Mouse (Mus musculus): Measurements from ENCODE around the gene Tenm3.

Tenm3 gene

DNA sequence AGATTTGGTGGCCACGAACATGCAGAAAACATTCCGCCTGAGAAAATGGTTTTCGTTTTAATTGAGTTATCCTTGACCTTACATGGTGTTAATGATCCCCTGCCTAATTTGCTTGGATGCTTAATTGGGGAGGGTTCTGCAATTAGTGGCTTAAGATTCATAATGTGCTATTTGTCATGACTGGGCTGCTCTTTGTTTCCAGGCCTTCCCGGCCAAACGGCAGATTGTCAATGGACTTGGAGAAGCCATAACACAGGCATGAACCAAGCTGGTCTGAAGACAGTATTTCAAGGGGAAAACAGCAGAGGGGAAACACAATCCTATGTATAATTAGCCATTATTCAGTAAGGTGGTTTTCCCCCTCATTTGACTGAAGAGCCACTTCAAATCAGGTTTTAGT is 606.8 kb downstream of the Tenm3 start:
- DNase-seq, result no peak

- DNase-seq, result no peak
Observed at GRCm38 (mm10) chr8:48232927-48233326, 610.8 kb downstream of the Tenm3 start.

GRCm38 (mm10) chr8:48231882-48232281 is 611.9 kb downstream of the Tenm3 start:
- DNase-seq, result no peak

- no peak for DNase-seq
Observed at GRCm38 (mm10) chr8:48231389-48231788, 612.4 kb downstream of the Tenm3 start.

GRCm38 (mm10) chr8:48228676-48229075 is 615.1 kb downstream of the Tenm3 start:
- DNase-seq, result no peak

DNA sequence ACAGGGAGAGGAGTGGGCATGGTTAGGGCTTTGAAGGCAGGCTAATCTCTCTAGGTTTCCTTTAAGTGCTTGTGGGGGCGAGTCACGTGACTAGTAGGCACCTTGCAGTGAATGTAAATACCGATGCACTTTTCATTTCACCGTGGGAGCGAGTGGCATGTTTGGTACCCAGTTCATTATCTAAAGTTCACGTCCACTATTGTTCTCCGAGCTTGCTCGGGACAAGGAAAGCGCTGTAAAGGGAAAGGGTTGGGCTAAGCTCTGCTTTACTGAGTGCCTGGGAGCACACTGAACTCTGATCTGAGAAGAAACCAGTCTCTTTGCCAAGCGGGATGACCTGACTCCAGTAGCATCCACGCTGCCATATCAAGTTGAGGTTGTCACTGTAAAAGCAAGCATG is 619.0 kb downstream of the Tenm3 start:
- no peak for DNase-seq

DNA sequence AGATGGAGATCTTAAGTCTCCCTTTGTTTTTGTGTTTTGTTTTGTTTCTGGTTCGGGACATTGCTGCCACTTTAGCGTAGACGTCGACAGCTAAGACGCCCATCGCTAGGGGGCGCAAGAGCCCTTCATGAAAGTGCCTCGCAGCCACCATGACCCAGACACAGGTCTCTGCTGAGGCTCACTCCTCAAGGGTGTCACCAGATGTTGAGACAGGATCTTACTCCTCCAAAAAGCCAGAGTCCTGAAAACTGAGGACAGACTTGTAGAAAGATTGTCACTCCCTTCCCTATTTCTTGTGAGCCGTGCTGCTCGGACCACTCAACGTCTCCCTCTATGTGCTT is 621.4 kb downstream of the Tenm3 start:
- DNase-seq, result peak; percentile 61

DNA sequence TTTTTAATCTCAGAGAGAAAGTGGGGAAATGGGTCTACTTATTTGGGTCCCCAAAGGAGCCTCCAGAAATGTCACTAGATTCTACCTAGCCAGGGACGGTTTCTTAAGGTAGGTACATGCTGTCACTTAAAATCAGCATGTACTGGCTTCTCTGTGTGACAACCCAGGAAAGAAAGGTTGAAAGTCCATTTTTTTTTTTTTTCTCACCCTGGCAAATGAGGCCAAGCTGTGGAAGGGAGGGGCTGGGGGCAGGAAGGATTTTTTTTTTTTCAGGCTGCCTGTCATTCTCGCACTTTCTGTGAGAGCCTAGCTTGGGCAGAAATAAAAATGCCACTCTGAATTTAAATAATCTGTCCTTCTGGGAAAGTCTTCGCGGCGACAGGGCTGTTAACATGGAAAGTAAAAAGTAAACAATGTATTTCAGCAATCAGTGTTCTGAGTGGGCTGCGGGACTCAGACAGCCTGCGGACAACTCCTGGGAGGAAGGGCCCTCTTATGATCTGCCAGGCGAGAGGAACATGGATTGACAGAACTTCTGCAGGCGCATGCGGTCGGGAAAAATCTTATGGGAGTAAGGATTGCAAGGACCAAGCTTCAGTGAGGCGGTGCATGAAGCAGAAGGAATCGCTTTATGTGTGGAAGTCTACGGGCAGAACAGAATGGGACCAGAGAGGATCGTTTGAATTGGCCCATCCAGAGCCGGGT is 621.9 kb downstream of the Tenm3 start:
- DNase-seq, result no peak

DNA sequence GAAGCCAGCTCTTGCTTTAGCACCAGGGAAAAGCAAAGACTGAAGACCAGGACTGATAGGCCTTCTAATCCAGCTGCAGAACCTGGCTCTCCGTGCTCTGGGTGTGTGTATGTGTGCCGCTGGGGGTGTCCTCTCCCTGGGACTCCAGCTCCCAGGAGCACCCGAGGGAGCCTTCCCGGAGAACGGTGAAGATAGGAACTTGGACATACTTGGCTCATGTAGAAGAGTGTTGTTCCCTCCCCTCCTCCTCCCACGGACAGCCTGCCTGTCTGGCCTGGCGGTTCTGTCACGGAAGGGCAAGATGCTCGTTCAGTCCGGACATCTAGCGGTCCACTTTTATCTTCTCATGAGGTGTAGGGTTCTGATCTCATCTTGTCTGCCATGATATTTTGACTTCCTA is 622.4 kb downstream of the Tenm3 start:
- no peak for DNase-seq

GRCm38 (mm10) chr8:48220529-48221181 is 623.1 kb downstream of the Tenm3 start:
- no peak for DNase-seq

DNA sequence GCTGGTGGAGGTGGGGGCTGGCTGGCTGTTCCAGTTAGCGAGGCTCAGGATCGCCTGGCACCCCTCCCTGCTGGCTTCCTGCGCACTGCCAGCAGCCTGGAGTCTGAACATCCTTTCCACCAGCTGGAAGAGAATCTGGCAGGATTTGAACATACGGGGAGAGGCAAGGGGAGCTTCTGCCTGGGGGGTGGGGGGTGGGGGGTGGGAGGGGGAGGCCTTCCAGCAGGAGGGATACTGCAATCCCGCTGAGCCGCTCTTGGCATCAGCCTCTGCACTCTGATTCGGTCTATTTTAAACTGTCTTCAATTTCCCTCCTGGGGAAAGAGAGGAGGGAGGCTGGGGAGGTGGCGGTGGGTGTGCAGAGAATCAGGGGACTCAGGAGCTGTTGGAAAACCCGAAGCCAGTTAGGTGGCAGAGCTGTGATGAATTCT is 628.7 kb downstream of the Tenm3 start:
- no peak for DNase-seq

- no peak for DNase-seq
Observed at GRCm38 (mm10) chr8:48214386-48214785, 629.4 kb downstream of the Tenm3 start.

DNA sequence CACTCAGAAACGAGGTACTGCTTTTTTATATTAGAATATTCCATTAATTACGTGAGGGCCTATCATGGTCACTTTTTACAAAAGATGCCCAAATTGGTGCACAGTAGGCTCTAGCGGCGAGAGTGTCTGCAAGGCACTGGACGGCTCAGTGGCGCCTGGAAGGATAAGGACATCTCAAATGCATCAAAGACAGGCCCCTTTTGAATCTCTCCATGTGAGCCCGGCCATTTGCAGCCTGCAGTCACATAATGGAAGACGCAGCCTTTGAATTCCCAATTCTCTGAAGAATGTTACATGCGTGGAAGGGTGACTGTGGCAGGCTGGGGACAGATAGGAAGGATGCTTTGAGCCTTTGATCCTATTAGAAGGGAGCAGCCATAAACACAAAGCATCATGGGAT is 631.8 kb downstream of the Tenm3 start:
- DNase-seq, result no peak

- DNase-seq, result no peak
Observed at GRCm38 (mm10) chr8:48207567-48207966, 636.2 kb downstream of the Tenm3 start.

GRCm38 (mm10) chr8:48206922-48207321 is 636.8 kb downstream of the Tenm3 start:
- DNase-seq, result no peak

DNA sequence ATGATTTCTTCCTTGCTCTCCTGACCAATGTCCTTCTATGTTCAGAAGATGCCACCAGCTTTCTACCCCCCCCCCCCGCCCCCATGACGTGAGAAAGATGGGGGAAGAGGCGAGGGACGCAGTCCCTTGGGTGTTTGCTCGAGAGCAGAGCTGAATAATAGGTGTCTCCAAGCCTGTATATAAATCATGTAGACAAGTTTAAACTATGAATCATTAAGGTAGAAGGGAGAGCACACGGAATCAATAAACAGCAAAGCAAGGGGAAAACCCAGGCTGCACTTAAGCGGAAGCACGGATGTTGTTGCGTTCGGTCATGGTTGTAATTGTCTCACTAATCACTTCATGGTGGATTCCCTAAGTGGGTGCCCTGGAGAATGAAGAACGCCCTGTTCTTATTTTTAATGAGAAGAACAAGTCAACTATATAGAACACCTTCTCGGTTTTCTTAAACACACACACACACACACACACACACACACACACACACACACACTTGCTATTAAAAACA is 638.9 kb downstream of the Tenm3 start:
- no peak for DNase-seq

GRCm38 (mm10) chr8:48204114-48204837 is 639.5 kb downstream of the Tenm3 start:
- DNase-seq, result no peak

GRCm38 (mm10) chr8:48203611-48204010 is 640.1 kb downstream of the Tenm3 start:
- DNase-seq, result no peak

GRCm38 (mm10) chr8:48203161-48203560 is 640.6 kb downstream of the Tenm3 start:
- no peak for DNase-seq

- DNase-seq, result no peak
Observed at GRCm38 (mm10) chr8:48202632-48203031, 641.1 kb downstream of the Tenm3 start.

- no peak for DNase-seq
Observed at GRCm38 (mm10) chr8:48199171-48199570, 644.6 kb downstream of the Tenm3 start.

DNA sequence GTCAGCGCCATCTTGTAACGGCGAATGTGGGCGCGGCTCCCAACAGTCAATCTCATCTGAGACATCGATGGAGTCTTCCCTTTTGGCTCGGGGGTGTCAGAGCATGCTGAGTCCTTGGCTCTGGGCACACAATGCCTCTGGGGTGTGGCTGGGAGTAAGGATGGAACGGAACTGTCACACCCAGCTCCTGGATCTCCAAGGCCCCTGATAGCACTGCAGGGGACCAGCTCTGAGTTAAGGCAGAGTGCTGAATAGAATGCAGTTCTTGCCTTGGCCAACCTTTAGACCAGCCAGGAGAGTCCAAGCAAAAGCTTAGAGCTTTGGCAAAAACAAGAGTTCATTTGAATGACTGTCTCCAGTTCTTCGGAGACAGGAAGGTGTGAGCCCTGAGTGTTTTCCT is 647.8 kb downstream of the Tenm3 start:
- no peak for DNase-seq

DNA sequence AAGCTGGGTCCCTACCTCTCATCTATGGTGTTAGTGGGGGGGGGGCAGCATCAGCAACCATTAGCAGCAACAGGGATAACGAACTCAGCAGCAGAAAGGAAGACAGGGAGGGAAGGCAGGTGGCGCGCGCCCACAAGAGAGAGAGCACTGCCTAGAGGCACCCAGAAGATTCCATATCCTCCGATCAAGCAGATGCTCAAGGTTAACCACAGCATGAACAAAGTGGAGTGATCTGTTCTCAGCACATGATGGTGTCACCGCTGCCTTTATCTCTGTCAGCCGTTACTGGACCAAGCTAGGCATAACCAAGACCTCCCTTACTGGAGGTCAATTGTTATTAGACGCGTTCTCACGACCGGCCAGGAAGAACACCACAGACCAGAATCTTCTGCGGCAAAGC is 655.2 kb downstream of the Tenm3 start:
- no peak for DNase-seq

GRCm38 (mm10) chr8:48183758-48184157 is 660.0 kb downstream of the Tenm3 start:
- DNase-seq, result no peak

Data from thymus, postnatal 14 days (tissue).